Mouse (Mus musculus) megakaryocyte, embryonic 14.5 days (primary cell): ENCODE results near the gene Gm14459. TPM values are rescaled to one million over a fixed set of nuclear protein-coding genes. Genes with fewer than 3 reads are reported as not detected.
"Not testable (repeated sequence)": the region's sequence is repeated elsewhere in the genome, so short reads cannot be mapped to it uniquely, and the experiment has no call there.

Experiments
- H3K27me3 ChIP-seq: replicated peaks from 2 replicates; pipeline ENCODE3; 2012; ENCODE audit warnings: inconsistent platforms
- H3K36me3 ChIP-seq: replicated peaks from 2 replicates; pipeline ENCODE3; 2012; ENCODE audit warnings: low read length, inconsistent platforms, mixed read lengths
- H3K4me1 ChIP-seq: 2 replicates; pipeline ENCODE4 v1.6.1; 2012; ENCODE audit warnings: inconsistent platforms
- H3K4me3 ChIP-seq: replicated peaks from 2 replicates; pipeline ENCODE3; 2012; ENCODE audit warnings: moderate library complexity, mild to moderate bottlenecking, inconsistent platforms
- H3K9me3 ChIP-seq: 2 replicates; pipeline ENCODE4 v1.6.1; 2012; ENCODE audit warnings: inconsistent platforms
- FLI1 ChIP-seq: IDR thresholded peaks from 2 replicates; pipeline ENCODE4 v1.6.1; 2012; ENCODE audit warnings: low read length, inconsistent platforms, mixed read lengths
- GATA1 ChIP-seq: IDR thresholded peaks from 3 replicates; pipeline ENCODE4 v1.6.1; 2012; ENCODE audit warnings: mixed read lengths, low read length, inconsistent platforms, borderline replicate concordance
- polyA plus RNA-seq: library from polyadenylated mRNA; stranded (reverse); fragments of >175 nt; gene quantifications from 2 replicates; pipeline ENCODE4 v1.2.3, GENCODE M21; 2012; ENCODE audit warnings: low replicate concordance; ENCODE audit not compliant: insufficient read depth

Gm14459 gene
- polyA plus RNA-seq: not detected in 2 replicates

DNA sequence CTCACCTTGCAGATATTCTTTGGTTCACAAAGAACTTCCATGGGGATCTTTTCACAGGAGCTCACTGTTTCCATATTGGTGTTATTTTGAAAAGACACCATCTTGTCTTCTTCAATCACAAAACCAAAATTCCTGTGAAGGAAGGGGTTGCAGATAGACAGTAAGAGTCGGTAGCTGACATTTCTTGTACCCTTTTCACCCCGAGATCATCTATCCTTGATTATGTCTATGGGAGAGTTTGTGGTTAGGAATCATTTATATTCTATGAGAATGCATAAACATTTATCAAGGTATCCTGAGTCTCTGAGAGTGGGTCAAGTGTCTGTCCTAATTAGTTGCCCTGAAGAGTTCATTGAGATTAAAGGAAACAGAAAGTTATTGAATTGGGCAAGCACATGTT lies at the start of gene Gm14459:
TSS of gene Gm14459 (minus strand) at position 101 of the 400 bp plus-strand sequence.
- H3K4me3 ChIP-seq: no peak within 1 kb of the TSS
- no peaks in the 10 kb centered on the region for H3K27me3 ChIP-seq
- H3K36me3 ChIP-seq: no peaks in the 10 kb centered on the region
- TF ChIP-seq GATA1: no peak
- no peak for TF ChIP-seq FLI1
- H3K4me1 ChIP-seq: no peaks in the 10 kb centered on the region
- no peaks in the 10 kb centered on the region; the same call in 1 of the 2 replicates for H3K9me3 ChIP-seq

DNA sequence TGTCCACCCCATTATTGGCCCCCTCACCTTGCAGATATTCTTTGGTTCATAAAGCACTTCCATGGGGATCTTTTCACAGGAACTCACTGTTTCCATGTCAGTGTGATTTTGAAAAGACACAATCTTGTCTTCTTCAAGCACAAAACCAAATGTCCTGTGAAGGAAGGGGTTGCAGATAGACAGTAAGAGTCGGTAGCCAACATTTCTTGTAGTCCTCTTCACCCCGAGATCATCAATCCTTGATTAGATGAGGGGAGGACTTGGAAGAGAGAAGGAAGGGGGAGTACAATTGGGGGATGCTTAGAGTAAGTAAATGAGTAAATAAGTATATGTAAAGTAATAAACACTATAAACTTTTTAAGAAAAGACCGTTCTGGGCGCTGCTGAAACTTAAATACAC lies 23.4 kb upstream of the Gm14459 start, which contains the start of gene Ssxb6:
TSS of gene Ssxb6 (minus strand) at position 101 of the 400 bp plus-strand sequence.
- not testable (repeated sequence) for H3K36me3 ChIP-seq, H3K4me1 ChIP-seq, H3K9me3 ChIP-seq, H3K4me3 ChIP-seq, H3K27me3 ChIP-seq

Other genes with a start within 250 kb of the Gm14459 start
- not detected in 2 replicates for gene Ssxb10, start 197.5 kb downstream of the Gm14459 start, polyA plus RNA-seq
- gene Ssxb9, start 158.0 kb downstream of the Gm14459 start, polyA plus RNA-seq: not detected in 2 replicates
- not detected in 2 replicates for gene Ssxb1, start 111.6 kb downstream of the Gm14459 start, polyA plus RNA-seq
- gene Ssxb2, start 63.2 kb downstream of the Gm14459 start, polyA plus RNA-seq: not detected in 2 replicates
- gene Ssxb6, start 23.3 kb upstream of the Gm14459 start, polyA plus RNA-seq: not detected in 2 replicates
- not detected in 2 replicates for gene Ssxb3, start 66.9 kb upstream of the Gm14459 start, polyA plus RNA-seq
- not detected in 2 replicates for gene Ssxb8, start 165.9 kb upstream of the Gm14459 start, polyA plus RNA-seq
- gene Ssx9, start 223.5 kb upstream of the Gm14459 start, polyA plus RNA-seq: not detected in 2 replicates